Mouse (Mus musculus) heart, embryonic 11.5 days (tissue): ENCODE data around the gene 4932438A13Rik. TPM values are rescaled to one million over a fixed set of nuclear protein-coding genes. Genes with fewer than 3 reads are reported as not detected.

ENCODE experiments used
- ATAC-seq: fragments of 200-750 bp; cut with Nextera tagmentation; replicated peaks from 2 replicates; pipeline ENCODE4 v1.8.0; 2017; ENCODE audit warnings: moderate library complexity; ENCODE audit not compliant: insufficient number of reproducible peaks, low FRiP score, low TSS enrichment
- H3K27ac ChIP-seq: fragments of 300-500 bp; sonication (generic); 2 replicates; pipeline ENCODE4 v1.5.1; 2014; ENCODE audit warnings: mild to moderate bottlenecking, low read depth, low read length
- H3K27me3 ChIP-seq: fragments of 300-500 bp; sonication (generic); 2 replicates; pipeline ENCODE4 v1.6.1; 2014; ENCODE audit warnings: mild to moderate bottlenecking, low read length, mixed read lengths; ENCODE audit not compliant: control insufficient read depth, insufficient read depth
- H3K36me3 ChIP-seq: fragments of 300-500 bp; sonication (generic); 2 replicates; pipeline ENCODE4 v1.6.1; 2014; ENCODE audit warnings: mild to moderate bottlenecking, low read length, moderate library complexity, mixed read lengths; ENCODE audit not compliant: control insufficient read depth, insufficient read depth
- H3K4me1 ChIP-seq: fragments of 300-500 bp; sonication (generic); 2 replicates; pipeline ENCODE4 v1.6.1; 2014; ENCODE audit warnings: low read length; ENCODE audit not compliant: control insufficient read depth, insufficient read depth
- H3K4me2 ChIP-seq: fragments of 300-500 bp; sonication (generic); 2 replicates; pipeline ENCODE4 v1.6.1; 2014; ENCODE audit warnings: mild to moderate bottlenecking, moderate library complexity
- H3K4me3 ChIP-seq: fragments of 300-500 bp; sonication (generic); 2 replicates; pipeline ENCODE4 v1.5.1; 2014; ENCODE audit warnings: low read depth, low read length
- H3K9ac ChIP-seq: fragments of 300-500 bp; sonication (generic); 2 replicates; pipeline ENCODE4 v1.6.1; 2014; ENCODE audit warnings: mild to moderate bottlenecking, low read depth, low read length, moderate library complexity
- H3K9me3 ChIP-seq: fragments of 300-500 bp; sonication (generic); replicated peaks from 2 replicates; pipeline ENCODE4 v1.6.1; 2016; ENCODE audit warnings: low read length; ENCODE audit not compliant: control insufficient read depth
- WGBS: fragments of 180-500 bp; shearing (Covaris S2); extraction: QIAGEN DNeasy Blood & Tissue Kit; methylation state at CpG from one replicate; pipeline ENCODE4 v1.1.7; 2014; ENCODE audit not compliant: insufficient replicate concordance; 5-methylcytosine and 5-hydroxymethylcytosine counted together
- polyA plus RNA-seq: library from polyadenylated mRNA; unstranded; fragments of >200 nt; fragmentation: Nextera tagmentation; extraction: Ambion mirVana; gene quantifications from 2 replicates; pipeline ENCODE4 v1.2.1, GENCODE M21; 2014

Gene 4932438A13Rik
- polyA plus RNA-seq, result 34.7 and 41.6 TPM in 2 replicates

GRCm38 (mm10) chr3:36862721-36863275 is at the start of gene 4932438A13Rik:
TSS of gene 4932438A13Rik (plus strand) at chr3:36863104.
- peak; percentile 99 for ATAC-seq
- Histone ChIP-seq H3K4me2 (peak within 1 kb of the TSS; percentile 77), H3K36me3 (no peaks in the 10 kb centered on the region), H3K4me1 (peaks cover 3% of the 10 kb centered on the region; the same call in 1 of the 2 replicates), H3K27me3 (no peaks in the 10 kb centered on the region), H3K9ac (peak within 1 kb of the TSS; percentile 88), H3K4me3 (peak within 1 kb of the TSS; percentile 91), H3K9me3 (no peaks in the 10 kb centered on the region), H3K27ac (peak within 1 kb of the TSS; percentile 82)
- 1% methylated on average over 37 of the region's 38 CpGs for WGBS

GRCm38 (mm10) chr3:36816633-36817032 is 46.3 kb upstream of the 4932438A13Rik start:
- no peaks in the 10 kb centered on the region for H3K4me1 ChIP-seq
- no peaks in the 10 kb centered on the region for H3K36me3 ChIP-seq
- H3K27me3 ChIP-seq, result no peaks in the 10 kb centered on the region
- H3K27ac ChIP-seq, result no peak overlapping the region
- WGBS, result 80% methylated on average over 5 of the region's 5 CpGs
- no peak overlapping the region for H3K4me2 ChIP-seq
- no peak overlapping the region for H3K4me3 ChIP-seq
- ATAC-seq, result no peak
- H3K9me3 ChIP-seq, result no peaks in the 10 kb centered on the region
- H3K9ac ChIP-seq, result no peak overlapping the region

DNA sequence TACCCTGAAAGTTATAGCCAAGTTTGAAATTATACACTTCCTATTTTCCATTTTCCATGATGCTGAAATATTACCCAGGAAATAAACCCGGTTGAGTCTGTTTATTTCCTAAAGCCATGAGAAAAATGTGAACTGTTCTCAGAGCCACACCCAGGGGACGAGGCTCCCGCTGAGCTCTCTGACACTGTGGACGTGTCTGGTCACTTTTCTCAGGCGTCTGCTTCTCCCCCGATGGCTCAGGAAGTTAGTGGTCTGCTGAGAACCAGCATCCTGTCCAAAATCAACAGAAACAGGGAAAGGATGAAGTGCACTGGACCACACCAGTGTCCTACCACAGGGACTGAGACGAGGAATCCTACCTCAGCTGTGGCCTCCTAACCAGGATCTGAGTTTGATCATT is 43.5 kb upstream of the 4932438A13Rik start:
- Histone ChIP-seq H3K36me3 (no peaks in the 10 kb centered on the region), H3K9ac (no peak overlapping the region), H3K4me1 (no peaks in the 10 kb centered on the region), H3K9me3 (no peaks in the 10 kb centered on the region), H3K4me3 (no peak overlapping the region), H3K27ac (no peak overlapping the region), H3K4me2 (no peak overlapping the region), H3K27me3 (no peaks in the 10 kb centered on the region)
- ATAC-seq, result no peak
- 40% methylated on average over 7 of the region's 7 CpGs for WGBS

- Histone ChIP-seq H3K9me3 (no peaks in the 10 kb centered on the region), H3K27ac (no peak overlapping the region), H3K4me3 (no peak overlapping the region), H3K36me3 (no peaks in the 10 kb centered on the region), H3K9ac (no peak overlapping the region), H3K27me3 (no peaks in the 10 kb centered on the region), H3K4me2 (no peak overlapping the region), H3K4me1 (no peaks in the 10 kb centered on the region)
- no peak for ATAC-seq
- WGBS, result 85% methylated on average over 9 of the region's 9 CpGs
Observed at GRCm38 (mm10) chr3:36821037-36821436, 41.9 kb upstream of the 4932438A13Rik start.

DNA sequence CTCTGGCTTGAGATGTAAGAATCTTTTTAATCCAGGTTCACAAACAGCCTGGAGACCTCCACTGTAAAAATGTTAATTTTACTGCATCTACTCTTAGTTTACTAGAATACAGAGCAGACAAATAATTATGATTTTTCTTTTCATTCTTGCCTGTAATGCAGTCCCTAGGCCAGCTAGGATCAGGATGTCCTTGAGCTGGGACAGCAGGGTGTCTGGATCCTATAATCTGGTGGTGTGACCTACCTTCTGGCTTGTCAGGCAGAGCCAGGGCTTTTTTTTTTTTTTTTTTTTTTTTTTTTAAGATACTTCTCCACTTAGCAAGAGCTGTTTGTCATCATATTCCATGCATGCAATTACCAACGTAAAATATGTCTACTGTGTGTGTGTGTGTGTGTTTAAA is 37.8 kb upstream of the 4932438A13Rik start:
- Histone ChIP-seq H3K4me2 (no peak overlapping the region), H3K36me3 (no peaks in the 10 kb centered on the region), H3K27me3 (no peaks in the 10 kb centered on the region), H3K9me3 (no peaks in the 10 kb centered on the region), H3K9ac (no peak overlapping the region), H3K4me1 (no peaks in the 10 kb centered on the region), H3K4me3 (no peak overlapping the region), H3K27ac (no peak overlapping the region)
- 63% methylated on average over 1 of the region's 1 CpGs for WGBS
- ATAC-seq, result no peak

DNA sequence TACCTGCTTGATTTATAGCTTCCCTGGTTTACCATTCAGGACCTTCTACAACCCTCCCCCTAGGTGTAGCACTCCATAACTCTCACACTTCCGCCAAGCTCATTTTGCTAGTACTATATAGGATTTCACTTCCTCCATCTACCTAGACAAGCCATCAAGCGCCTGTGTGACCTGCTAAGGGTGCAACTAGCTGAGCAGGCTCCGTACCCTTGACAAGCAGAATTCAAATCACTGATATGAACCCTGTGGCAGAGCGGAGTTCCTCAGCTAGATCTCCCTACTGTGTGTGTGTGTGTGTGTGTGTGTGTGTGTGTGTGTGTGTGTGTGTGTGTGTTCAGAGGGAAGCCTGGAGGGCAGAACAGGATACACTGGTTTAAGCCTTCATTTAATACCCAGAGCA is 37.4 kb upstream of the 4932438A13Rik start:
- Histone ChIP-seq H3K9me3 (no peaks in the 10 kb centered on the region), H3K4me3 (no peak overlapping the region), H3K9ac (no peak overlapping the region), H3K4me2 (no peak overlapping the region), H3K4me1 (no peaks in the 10 kb centered on the region), H3K27ac (no peak overlapping the region), H3K36me3 (no peaks in the 10 kb centered on the region), H3K27me3 (no peaks in the 10 kb centered on the region)
- ATAC-seq, result no peak
- 76% methylated on average over 4 of the region's 4 CpGs for WGBS

DNA sequence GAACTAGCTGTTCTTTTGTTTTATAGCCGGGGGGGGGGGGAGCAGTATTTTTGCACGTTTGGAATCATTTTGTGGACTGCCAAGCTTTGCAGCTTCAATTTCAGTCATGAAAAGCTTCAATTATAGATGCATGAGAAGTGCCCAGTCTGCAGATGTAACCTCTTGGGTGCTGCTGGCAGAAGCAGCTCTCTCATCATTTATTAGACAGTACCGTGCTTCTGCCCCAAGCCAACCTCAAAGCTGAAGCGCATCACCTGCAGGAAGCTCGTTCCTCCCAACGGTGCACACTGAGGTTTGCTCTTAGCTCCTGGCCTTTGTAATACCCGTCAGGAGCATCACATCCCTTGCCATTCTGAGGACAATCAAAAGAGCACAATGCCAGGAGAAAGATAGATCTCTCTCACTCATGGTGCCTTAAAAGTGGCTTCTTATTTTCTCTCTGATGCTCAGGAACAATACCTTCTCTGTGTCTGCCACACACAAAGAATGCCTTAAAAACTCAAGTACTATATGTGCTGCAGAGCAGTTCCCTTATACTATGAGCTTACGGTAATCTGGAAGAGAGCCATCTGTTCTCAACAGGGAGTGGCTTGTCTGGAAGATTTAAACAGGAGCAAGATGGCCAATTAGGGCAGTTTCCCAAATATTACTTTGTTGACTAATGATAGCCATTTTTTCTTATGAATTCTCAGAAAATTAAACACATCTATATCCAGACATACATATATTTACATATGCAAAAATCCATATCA is 35.5 kb upstream of the 4932438A13Rik start:
- Histone ChIP-seq H3K9me3 (no peaks in the 10 kb centered on the region), H3K36me3 (no peaks in the 10 kb centered on the region), H3K27me3 (no peaks in the 10 kb centered on the region), H3K27ac (no peak overlapping the region), H3K4me1 (no peaks in the 10 kb centered on the region), H3K4me3 (no peak overlapping the region), H3K4me2 (no peak overlapping the region), H3K9ac (no peak overlapping the region)
- no peak for ATAC-seq
- WGBS, result 63% methylated on average over 8 of the region's 8 CpGs

GRCm38 (mm10) chr3:36830218-36830617 is 32.7 kb upstream of the 4932438A13Rik start:
- no peak overlapping the region for H3K4me3 ChIP-seq
- WGBS, result 88% methylated on average over 3 of the region's 3 CpGs
- H3K4me1 ChIP-seq, result no peaks in the 10 kb centered on the region
- no peaks in the 10 kb centered on the region for H3K36me3 ChIP-seq
- H3K9me3 ChIP-seq, result no peaks in the 10 kb centered on the region
- no peak overlapping the region for H3K27ac ChIP-seq
- no peak overlapping the region for H3K9ac ChIP-seq
- no peaks in the 10 kb centered on the region for H3K27me3 ChIP-seq
- no peak for ATAC-seq
- H3K4me2 ChIP-seq, result no peak overlapping the region

DNA sequence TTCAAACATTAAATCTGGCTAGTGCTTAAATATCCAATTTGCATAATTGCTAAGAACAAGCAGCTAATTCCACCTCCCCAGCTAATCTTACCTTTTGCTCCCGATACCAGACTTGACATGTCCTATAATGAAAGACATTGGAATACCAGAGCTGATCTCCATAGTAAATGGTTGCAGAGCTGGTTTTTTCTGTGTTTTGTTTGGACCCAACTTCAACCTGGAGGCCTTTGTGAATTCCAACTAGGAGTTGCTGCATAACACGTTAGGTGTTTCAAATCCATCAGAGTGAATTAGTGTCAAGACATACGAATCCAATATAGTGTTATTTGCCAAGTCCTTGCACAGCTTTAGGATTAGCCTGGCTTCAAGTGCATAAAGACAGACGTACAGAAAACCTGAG is 28.5 kb upstream of the 4932438A13Rik start:
- no peaks in the 10 kb centered on the region for H3K4me1 ChIP-seq
- H3K27me3 ChIP-seq, result no peaks in the 10 kb centered on the region
- H3K9ac ChIP-seq, result no peak overlapping the region
- H3K4me3 ChIP-seq, result no peak overlapping the region
- H3K4me2 ChIP-seq, result no peak overlapping the region
- no peak for ATAC-seq
- H3K27ac ChIP-seq, result no peak overlapping the region
- H3K9me3 ChIP-seq, result no peaks in the 10 kb centered on the region
- no peaks in the 10 kb centered on the region for H3K36me3 ChIP-seq
- 77% methylated on average over 4 of the region's 4 CpGs for WGBS
